Mouse (Mus musculus): Measurements from ENCODE around the gene Rai14.

- TF ChIP-seq CTCF (IDR thresholded peaks at IDR 0.05; ENCODE audit: borderline replicate concordance, extremely low read depth, insufficient read depth, insufficient read length): no peak
- no peak for TF ChIP-seq POLR2A (IDR thresholded peaks at IDR 0.05; ENCODE audit: borderline replicate concordance, extremely low read depth, insufficient read depth, insufficient read length, poor library complexity, severe bottlenecking)
Measured at GRCm38 (mm10) chr15:10663793-10664528, 50.5 kb downstream of the Rai14 start.
